Mouse (Mus musculus) embryo, embryonic 9.5 days (tissue): ENCODE data around the gene Mettl7a3.

Source experiments
- DNase-seq: peaks from one replicate; pipeline ENCODE4 v3.0.0-alpha.2; 2017; ENCODE audit errors: extremely low spot score

Gene Mettl7a3

DNA sequence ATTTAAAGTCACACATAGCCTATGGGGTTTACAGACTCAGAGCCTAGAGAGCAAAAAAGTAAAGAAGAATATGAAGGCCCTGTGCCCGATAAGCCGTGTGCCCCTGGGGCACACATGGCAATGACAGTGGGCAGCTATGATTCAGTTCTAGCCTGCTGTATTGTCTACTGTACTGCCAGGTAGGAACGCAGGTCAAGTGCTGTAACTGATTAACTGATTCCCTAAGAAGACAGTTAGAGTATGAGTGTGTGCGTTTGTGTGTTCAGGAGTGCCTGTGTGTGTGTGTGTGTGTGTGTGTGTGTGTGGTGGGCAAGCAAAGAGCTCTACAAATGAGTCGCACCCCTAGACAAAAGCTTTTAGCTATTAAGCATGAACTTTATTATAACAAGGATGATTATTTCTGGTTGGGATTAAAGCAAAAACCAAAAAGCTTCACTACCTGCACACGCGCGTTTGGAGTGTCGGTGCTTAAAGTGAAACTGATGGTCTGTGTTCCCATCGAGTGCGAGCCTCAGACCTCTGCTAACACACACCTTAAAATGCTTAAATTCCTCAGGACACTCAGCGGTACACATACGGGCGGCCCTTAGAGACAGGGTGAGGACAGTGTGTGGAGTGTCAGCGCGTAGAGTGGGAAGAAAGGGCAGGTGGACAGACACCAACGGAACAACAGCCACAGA lies 53.0 kb downstream of the Mettl7a3 start:
- DNase-seq: no peak

DNA sequence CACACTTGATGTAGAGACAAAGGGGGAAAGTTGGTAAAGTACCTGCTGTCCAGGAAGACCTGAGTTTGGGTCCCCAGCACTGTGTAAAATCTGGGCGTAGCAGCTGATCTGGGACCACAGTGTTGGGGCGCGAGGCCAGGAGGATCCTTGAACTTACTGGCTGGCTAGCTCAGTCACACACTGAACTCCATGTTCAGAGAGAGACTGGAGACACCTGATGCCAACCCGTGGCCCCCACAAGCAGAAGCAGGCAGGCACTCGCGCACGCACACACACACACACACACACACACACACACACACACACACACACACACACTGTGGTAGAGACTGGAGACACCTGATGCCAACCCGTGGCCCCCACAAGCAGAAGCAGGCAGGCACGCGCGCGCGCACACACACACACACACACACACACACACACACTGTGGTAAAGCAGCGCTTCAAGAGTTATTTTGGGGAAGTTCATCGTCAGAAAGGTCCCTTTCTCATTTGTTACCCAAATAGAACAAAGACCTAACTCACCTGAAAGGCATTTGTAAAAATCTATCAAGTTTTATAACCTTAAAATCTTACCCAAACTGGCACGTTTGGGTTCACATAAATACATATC lies 53.6 kb downstream of the Mettl7a3 start:
- no peak for DNase-seq

GRCm38 (mm10) chr15:100388886-100389285 lies 54.2 kb downstream of the Mettl7a3 start:
- DNase-seq: no peak
